Mouse (Mus musculus) cerebellum, adult 2 months (tissue): Measurements from ENCODE around the gene Arl4a.

Experiments
- CTCF ChIP-seq: fragments of 200-500 bp; IDR thresholded peaks from 2 replicates; pipeline ENCODE4 v1.5.1; 2011; ENCODE audit warnings: low read depth, mild to moderate bottlenecking, control low read depth, low read length, moderate library complexity, borderline replicate concordance; ENCODE audit not compliant: insufficient read depth
- POLR2A ChIP-seq: fragments of 200-500 bp; IDR thresholded peaks from 2 replicates; pipeline ENCODE4 v1.6.1; 2011; ENCODE audit warnings: low read length, control low read depth, borderline replicate concordance; ENCODE audit not compliant: insufficient read depth

DNA sequence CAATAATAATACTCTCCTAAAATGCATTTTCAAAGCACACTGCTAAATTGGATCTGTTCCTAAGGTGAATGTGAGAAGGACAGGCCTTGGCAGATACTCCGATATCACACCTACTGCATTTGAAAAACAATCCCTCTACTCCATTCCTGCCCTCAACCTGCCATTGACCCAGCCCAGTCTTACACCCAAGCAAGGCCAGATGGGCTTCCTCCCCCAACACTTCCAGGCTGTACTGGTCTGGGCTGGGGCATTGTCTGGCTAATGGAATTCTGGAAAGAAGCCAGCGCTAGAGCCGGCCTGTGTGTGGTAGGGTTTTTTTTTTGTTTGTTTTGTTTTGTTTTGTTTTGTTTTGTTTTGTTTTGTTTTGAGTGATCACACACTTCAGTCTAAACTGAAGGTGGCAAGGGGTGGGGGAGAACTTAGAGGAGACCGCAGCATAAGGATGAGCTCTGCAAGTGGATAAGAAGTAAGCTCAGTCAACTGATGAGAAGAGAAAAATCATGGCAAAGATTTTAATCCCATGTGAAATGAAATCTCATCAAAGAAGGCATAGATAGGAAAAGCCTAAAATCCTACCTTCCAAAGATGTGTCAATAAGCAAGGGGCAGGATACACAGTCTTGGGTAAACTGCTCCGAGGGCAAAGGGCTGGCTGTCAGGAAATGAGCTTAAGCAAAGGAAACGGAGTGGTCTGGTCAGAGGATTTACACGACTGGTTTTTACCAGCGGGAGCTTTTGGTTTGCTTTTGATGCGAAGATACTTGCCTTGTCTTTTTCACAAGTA lies 39.6 kb downstream of the Arl4a start:
- no peak for TF ChIP-seq CTCF
- TF ChIP-seq POLR2A, result no peak
